In genomic region chr4:43078071-43078718, GRCm38 (mm10) we compare ENCODE assay signal across 10 mouse cellular contexts.
"Had no signal": no experiment of that assay in that cellular context is flagged by ENCODE, and none has a peak within 500 bp of the region (broad histone marks: within the 10 kb centered on the region; RNA-seq: fewer than 3 reads in every experiment).

No protein-coding gene starts in this region.

- H3K4me1 ChIP-seq: limb, embryonic 10.5 days; liver, embryonic 15.5 days; midbrain, embryonic 13.5 days had no signal

- DNase-seq: lung, adult 2 months; lung, postnatal 36 days; right cerebral cortex, postnatal 14 days; thymus, postnatal 4 days had no signal

- H3K27ac ChIP-seq: left cerebral cortex, adult 2 months; limb, embryonic 10.5 days; liver, embryonic 15.5 days; midbrain, embryonic 13.5 days had no signal

- H3K4me2 ChIP-seq: liver, embryonic 11.5 days; liver, embryonic 15.5 days; midbrain, embryonic 13.5 days had no signal

- ATAC-seq: lung, postnatal 0 days; midbrain, embryonic 13.5 days had no signal

- H3K9me3 ChIP-seq: limb, embryonic 10.5 days; liver, embryonic 15.5 days; midbrain, embryonic 13.5 days had no signal

- H3K36me3 ChIP-seq: limb, embryonic 10.5 days; liver, embryonic 15.5 days; midbrain, embryonic 13.5 days had no signal

- H3K27me3 ChIP-seq: midbrain, embryonic 13.5 days had no signal

- H3K4me3 ChIP-seq: left cerebral cortex, adult 2 months; limb, embryonic 10.5 days; liver, embryonic 15.5 days; midbrain, embryonic 13.5 days had no signal

- H3K9ac ChIP-seq: liver, embryonic 15.5 days; midbrain, embryonic 13.5 days had no signal
